Mouse (Mus musculus) mature B cell (primary cell): ENCODE measurements at regions not wholly inside any gene's neighbourhood (a gene's known extent, or its start where the extent isn't known, plus 50 kb on each side); places are given as distances from the start of the nearest gene placed in this dataset.

Experiments
- in situ Hi-C: fragments of 300-500 bp; cut with MboI; formaldehyde crosslinking; loops from 2 replicates; pipeline ENCODE4 v1.14.3; 2019

GRCm38 (mm10) chr7:116853351-116853750, 349.2 kb downstream of the Nucb2 start:
- in situ Hi-C loops = no loop called here

GRCm38 (mm10) chr7:116857141-116857540, 353.0 kb downstream of the Nucb2 start:
- in situ Hi-C loops = no loop called here

- in situ Hi-C loops = no loop called here
Observed at GRCm38 (mm10) chr7:116857744-116858143, 353.6 kb downstream of the Nucb2 start.

DNA sequence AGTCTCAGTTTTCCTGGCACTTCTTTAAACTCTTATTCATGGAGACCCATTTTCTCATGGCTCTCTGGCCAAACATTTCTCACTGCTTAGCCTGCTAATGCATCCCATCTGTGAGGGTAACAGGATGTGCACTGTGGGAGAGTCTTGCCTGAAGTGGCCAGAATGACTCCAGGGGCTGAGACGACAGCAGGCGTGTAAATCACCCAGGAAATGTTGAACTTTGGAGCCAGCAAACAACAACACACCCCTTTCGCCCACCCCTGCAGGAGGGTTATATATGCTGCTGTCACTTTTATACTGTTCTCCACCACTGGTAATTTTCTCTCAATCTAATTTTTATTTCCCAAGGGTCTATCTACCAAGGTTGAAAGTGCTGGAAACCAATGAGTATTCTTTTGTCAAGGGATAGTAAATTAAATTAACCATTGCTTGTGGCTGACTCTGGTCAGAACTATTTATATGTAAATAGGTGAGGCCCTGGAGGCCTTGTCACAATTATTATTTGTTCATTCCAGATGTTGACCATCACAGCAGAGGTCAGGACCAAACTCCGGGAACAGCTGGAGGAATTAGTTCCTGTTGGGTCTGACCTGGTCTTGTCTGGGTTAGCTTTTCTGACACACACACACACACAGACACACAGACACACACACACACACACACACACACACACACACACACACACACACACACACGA, 378.2 kb downstream of the Nucb2 start:
- in situ Hi-C loops = no loop called here

DNA sequence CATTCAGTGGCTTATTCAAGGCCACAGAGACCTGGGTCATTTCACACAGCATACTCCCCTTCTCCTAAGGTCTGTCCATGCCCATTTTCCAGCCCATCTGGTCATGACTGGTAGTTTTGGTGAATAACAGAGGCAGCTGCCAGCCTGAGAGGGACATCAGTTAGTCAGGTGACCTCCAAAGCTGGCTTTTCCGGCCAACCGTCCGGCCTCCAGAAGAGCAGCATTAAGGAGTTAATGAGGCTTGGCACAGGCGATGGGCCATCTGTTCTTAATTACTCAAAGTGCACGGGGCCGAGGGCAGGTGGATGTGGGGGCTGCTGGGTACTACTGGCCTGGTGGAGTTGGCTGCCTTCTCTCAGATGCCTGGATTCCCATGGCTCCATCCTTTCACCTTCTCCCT, 389.7 kb downstream of the Nucb2 start:
- in situ Hi-C loops = no loop called here

DNA sequence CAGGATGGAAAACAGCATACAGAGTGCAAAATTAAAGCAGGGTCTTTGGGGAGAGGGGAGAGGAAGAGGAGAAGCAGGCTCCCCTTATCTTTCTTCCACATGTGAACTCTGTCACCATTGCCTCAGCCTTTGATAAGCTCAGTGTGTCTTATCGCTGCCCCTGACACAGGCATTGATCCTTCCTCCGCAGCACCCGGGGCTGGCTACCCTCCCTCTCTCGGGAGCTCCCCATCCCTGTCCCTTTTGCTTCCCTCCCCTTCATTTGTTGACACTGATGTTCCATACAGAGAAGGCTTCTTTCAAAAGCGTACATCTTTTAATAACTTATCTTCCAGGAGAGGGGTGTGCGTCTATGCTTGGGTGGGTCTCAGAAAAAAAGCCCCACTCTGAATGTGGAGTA, 411.6 kb downstream of the Nucb2 start:
- in situ Hi-C loops = no loop called here

DNA sequence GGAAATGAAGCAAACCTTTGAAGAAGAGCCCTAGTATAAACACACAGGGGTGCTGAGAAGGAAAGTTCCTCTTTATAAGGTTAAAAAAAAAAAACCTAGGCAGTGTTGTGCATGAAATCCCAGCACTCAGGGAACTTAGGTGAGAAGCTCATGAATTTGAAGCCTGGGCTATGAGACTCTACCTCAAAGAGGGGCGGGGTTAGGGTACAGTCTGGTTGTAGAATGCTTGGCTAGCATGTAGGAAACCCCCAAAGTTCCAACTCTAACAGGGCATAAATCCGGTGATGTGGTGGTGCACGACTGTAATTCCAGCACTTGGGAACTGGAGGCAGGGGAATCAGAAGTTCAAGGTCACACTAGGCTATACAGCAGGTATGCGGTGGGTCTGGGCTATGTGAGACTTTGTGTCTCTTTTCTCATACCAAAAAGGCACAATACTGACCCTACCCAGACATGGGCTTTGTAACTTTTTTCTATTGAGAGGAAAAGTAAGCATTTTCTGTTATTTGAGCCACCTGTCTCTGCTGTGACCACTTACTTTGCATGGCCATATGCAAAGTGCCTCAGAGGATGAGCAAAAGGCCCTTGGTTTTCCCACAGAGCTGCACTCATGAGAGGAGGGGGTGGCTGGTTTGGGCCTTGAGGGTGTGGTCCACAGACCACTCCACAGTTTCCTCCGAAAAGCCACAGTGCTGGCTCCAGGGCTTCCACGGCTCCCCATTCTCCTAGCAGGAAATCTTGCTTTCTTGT, 413.9 kb downstream of the Nucb2 start:
- in situ Hi-C loops = no loop called here

DNA sequence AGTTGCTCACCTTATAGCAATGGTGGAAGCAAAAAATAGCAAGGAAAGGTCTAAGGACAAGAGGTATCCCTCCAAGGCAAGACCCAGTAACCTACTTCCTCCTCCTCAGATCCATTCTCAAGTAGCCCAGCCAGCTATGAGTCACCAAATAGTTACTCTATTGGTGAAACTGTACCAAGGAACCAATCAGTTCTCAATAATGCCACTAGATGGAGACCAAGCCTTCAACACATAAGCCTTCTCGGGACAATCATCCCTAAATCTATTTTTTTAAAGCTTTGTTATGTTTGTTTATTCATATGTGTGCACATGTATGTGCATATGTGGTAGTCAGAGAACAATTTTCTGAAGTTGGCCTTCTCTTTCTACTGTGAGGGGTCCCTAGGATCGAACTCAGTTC, 434.3 kb upstream of the Xylt1 start:
- in situ Hi-C loops = no loop called here

- in situ Hi-C loops = no loop called here
Observed at GRCm38 (mm10) chr7:116959196-116959895, 421.4 kb upstream of the Xylt1 start.

DNA sequence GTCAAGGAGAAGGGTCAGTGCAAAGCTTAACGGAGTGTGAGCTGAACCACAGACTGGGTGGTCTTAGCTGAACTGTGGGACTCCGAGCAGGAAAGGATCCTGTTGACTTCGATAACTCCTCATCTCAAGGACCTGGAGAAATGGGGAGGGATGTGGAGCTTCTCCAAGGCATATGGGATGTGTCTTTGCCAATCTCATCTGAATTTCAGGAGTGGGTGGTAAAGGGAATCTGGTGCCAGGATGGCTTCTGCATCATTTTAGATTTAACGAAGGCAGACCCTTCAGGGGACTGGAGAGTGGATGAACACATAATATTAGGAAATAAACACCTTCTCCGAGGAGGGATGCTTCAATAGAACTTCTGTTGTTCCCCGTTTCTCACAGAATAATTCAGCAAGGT, 416.9 kb upstream of the Xylt1 start:
- in situ Hi-C loops = no loop called here

GRCm38 (mm10) chr7:116991351-116991750, 389.4 kb upstream of the Xylt1 start:
- in situ Hi-C loops = no loop called here

- in situ Hi-C loops = no loop called here
Observed at GRCm38 (mm10) chr7:116992166-116992565, 388.6 kb upstream of the Xylt1 start.

GRCm38 (mm10) chr7:116995770-116996169, 385.0 kb upstream of the Xylt1 start:
- in situ Hi-C loops = no loop called here

- in situ Hi-C loops = no loop called here
Observed at GRCm38 (mm10) chr7:117003167-117003566, 377.6 kb upstream of the Xylt1 start.

- in situ Hi-C loops = no loop called here
Observed at GRCm38 (mm10) chr7:117018349-117018748, 362.4 kb upstream of the Xylt1 start.

DNA sequence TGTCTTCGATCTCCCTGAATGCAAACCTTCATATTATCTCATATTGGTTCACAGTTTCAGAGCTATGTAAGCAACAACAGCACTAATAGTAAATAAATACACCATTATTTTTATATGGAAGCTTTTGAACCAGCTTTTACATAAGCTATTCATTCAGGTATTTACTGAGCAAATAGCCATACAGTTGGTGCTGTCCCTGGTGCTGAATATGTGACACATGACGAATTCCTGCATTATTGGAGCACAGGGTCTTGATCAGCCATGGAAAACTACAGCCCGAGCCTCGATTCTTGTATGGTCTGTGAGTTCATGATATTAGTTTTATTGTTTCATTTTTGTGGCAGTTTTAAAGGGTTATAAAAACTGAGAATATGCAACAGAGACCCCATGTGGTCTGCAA, 359.1 kb upstream of the Xylt1 start:
- in situ Hi-C loops = no loop called here

DNA sequence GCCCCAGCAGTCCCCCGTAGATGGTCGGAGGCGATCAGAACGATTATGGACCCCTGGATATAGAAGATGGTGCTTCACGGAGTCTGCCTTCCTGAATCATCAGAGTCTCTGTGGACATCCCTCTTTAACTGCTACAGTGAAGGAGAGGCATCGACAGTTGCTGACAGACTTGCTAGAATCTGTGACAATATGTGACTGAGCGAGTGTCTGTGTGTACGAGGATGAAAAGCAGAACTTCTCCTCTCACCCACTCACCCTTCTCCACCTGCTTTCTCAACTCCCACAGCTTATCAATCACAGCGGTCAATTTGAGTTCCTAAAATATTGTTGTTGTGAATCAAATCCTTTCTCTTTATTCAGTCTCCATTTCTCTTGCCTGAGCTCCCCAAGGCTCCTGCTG, 335.9 kb upstream of the Xylt1 start:
- in situ Hi-C loops = no loop called here

- in situ Hi-C loops = no loop called here
Observed at GRCm38 (mm10) chr7:117049249-117049648, 331.5 kb upstream of the Xylt1 start.

GRCm38 (mm10) chr7:117065771-117066170, 315.0 kb upstream of the Xylt1 start:
- in situ Hi-C loops = no loop called here

GRCm38 (mm10) chr7:117090911-117091550, 289.7 kb upstream of the Xylt1 start:
- in situ Hi-C loops = no loop called here

- in situ Hi-C loops = no loop called here
Observed at GRCm38 (mm10) chr7:117092860-117093259, 287.9 kb upstream of the Xylt1 start.

DNA sequence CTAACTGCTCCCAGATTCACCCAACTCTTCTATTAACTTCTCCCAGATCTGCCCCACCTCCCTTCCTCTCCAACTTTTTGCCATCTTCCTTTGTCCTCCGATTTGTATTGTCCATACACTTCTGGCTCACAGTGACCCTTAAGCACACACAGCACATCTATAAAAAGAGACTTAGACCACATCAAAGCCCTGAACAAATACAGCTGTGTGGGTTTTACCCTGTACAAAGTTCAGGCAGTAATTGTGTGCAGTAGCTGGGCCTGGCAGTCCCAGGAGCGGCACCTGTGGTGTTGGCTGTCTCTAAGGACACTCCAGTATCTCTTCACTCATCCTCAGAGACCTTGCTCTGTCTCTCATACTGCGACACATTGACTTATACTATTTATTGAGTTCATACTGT, 283.2 kb upstream of the Xylt1 start:
- in situ Hi-C loops = no loop called here
